Mouse (Mus musculus): Measurements from ENCODE around the gene Ndufa9. TPM values are rescaled to one million over a fixed set of nuclear protein-coding genes. Genes with fewer than 3 reads are reported as not detected.

The Ndufa9 gene
- total and polyA plus RNA-seq, 2 experiments: 132 to 143 TPM

DNA sequence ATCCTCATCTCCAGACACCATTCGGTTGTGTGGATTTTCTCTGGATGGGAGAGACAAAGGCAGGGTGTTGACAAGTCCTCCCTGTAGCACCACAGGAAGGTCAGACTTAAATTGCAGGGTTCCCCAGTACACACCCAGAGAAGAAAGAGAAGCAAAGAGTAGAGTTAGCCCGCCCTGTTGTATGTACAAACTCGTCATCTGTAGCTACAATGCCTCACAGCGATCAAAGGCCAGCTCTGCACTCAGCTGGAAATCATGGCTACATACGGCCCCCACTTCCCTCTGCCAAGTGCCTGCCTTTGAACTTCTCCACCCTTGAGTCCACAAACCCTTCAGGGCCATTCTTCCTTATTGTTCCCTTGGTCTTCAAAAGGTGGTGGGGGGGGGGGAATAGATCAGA is 64.7 kb downstream of the Ndufa9 start:
- no peaks in the 10 kb centered on the region for H3K4me1 ChIP-seq (ENCODE audit: control insufficient read depth, insufficient read depth, low read length)
- no peaks in the 10 kb centered on the region for H3K79me2 ChIP-seq (ENCODE audit: control insufficient read depth, insufficient read depth, low read length)
- H3K4me3 ChIP-seq (ENCODE audit: insufficient read depth, low read depth, low read length): no peak overlapping the region
- no peaks in the 10 kb centered on the region for H3K36me3 ChIP-seq (ENCODE audit: control insufficient read depth, insufficient read depth, low read length)
- TF ChIP-seq POLR2A (IDR thresholded peaks at IDR 0.05; ENCODE audit: extremely low read depth, insufficient read depth, low read length) (no peak), CTCF (IDR thresholded peaks at IDR 0.05; ENCODE audit: low read depth, low read length) (no peak)
- DNase-seq (ENCODE audit: extremely low read depth, low read depth, low spot score): no peak
- no peak overlapping the region for H3K9ac ChIP-seq (ENCODE audit: low read depth, low read length)
- H3K27ac ChIP-seq (replicated peaks; ENCODE audit: insufficient read depth, low read depth, low read length): no peak overlapping the region
- H3K27me3 ChIP-seq (ENCODE audit: control insufficient read depth, insufficient read depth, low read length): no peaks in the 10 kb centered on the region
- 56% methylated on average over 5 of the region's 5 CpGs for WGBS

GRCm38 (mm10) chr6:126783651-126784066 is 65.3 kb downstream of the Ndufa9 start:
- Histone ChIP-seq H3K79me2 (ENCODE audit: control insufficient read depth, insufficient read depth, low read length) (no peaks in the 10 kb centered on the region), H3K36me3 (ENCODE audit: control insufficient read depth, insufficient read depth, low read length) (no peaks in the 10 kb centered on the region), H3K9ac (ENCODE audit: low read depth, low read length) (no peak overlapping the region), H3K27me3 (ENCODE audit: control insufficient read depth, insufficient read depth, low read length) (no peaks in the 10 kb centered on the region), H3K27ac (replicated peaks; ENCODE audit: insufficient read depth, low read depth, low read length) (no peak overlapping the region), H3K4me1 (ENCODE audit: control insufficient read depth, insufficient read depth, low read length) (no peaks in the 10 kb centered on the region), H3K4me3 (ENCODE audit: insufficient read depth, low read depth, low read length) (no peak overlapping the region)
- 50% methylated on average over 10 of the region's 10 CpGs for WGBS
- no peak for DNase-seq (ENCODE audit: extremely low read depth, low read depth, low spot score)
- TF ChIP-seq POLR2A (IDR thresholded peaks at IDR 0.05; ENCODE audit: extremely low read depth, insufficient read depth, low read length) (no peak), CTCF (IDR thresholded peaks at IDR 0.05; ENCODE audit: low read depth, low read length) (no peak)

- Histone ChIP-seq H3K4me1 (ENCODE audit: control insufficient read depth, insufficient read depth, low read length) (no peaks in the 10 kb centered on the region), H3K9ac (ENCODE audit: low read depth, low read length) (no peak overlapping the region), H3K27me3 (ENCODE audit: control insufficient read depth, insufficient read depth, low read length) (no peaks in the 10 kb centered on the region; the same call in 1 of the 2 replicates), H3K36me3 (ENCODE audit: control insufficient read depth, insufficient read depth, low read length) (no peaks in the 10 kb centered on the region), H3K27ac (replicated peaks; ENCODE audit: insufficient read depth, low read depth, low read length) (no peak overlapping the region), H3K4me3 (ENCODE audit: insufficient read depth, low read depth, low read length) (no peak overlapping the region), H3K79me2 (ENCODE audit: control insufficient read depth, insufficient read depth, low read length) (no peaks in the 10 kb centered on the region)
- no peak for TF ChIP-seq CTCF (IDR thresholded peaks at IDR 0.05; ENCODE audit: low read depth, low read length)
- TF ChIP-seq POLR2A (IDR thresholded peaks at IDR 0.05; ENCODE audit: extremely low read depth, insufficient read depth, low read length): no peak
- WGBS: 86% methylated on average over 1 of the region's 1 CpGs
- DNase-seq (ENCODE audit: extremely low read depth, low read depth, low spot score): no peak
Measured at GRCm38 (mm10) chr6:126783056-126783455, 65.9 kb downstream of the Ndufa9 start.

GRCm38 (mm10) chr6:126777889-126778288 is 71.0 kb downstream of the Ndufa9 start:
- Histone ChIP-seq H3K27ac (replicated peaks; ENCODE audit: insufficient read depth, low read depth, low read length) (no peak overlapping the region), H3K79me2 (ENCODE audit: control insufficient read depth, insufficient read depth, low read length) (no peaks in the 10 kb centered on the region), H3K36me3 (ENCODE audit: control insufficient read depth, insufficient read depth, low read length) (no peaks in the 10 kb centered on the region), H3K27me3 (ENCODE audit: control insufficient read depth, insufficient read depth, low read length) (no peaks in the 10 kb centered on the region; the same call in 1 of the 2 replicates), H3K9ac (ENCODE audit: low read depth, low read length) (no peak overlapping the region), H3K4me3 (ENCODE audit: insufficient read depth, low read depth, low read length) (no peak overlapping the region), H3K4me1 (ENCODE audit: control insufficient read depth, insufficient read depth, low read length) (no peaks in the 10 kb centered on the region)
- TF ChIP-seq POLR2A (IDR thresholded peaks at IDR 0.05; ENCODE audit: extremely low read depth, insufficient read depth, low read length) (no peak), CTCF (IDR thresholded peaks at IDR 0.05; ENCODE audit: low read depth, low read length) (no peak)
- WGBS: 30% methylated on average over 6 of the region's 6 CpGs
- DNase-seq (ENCODE audit: extremely low read depth, low read depth, low spot score): no peak

DNA sequence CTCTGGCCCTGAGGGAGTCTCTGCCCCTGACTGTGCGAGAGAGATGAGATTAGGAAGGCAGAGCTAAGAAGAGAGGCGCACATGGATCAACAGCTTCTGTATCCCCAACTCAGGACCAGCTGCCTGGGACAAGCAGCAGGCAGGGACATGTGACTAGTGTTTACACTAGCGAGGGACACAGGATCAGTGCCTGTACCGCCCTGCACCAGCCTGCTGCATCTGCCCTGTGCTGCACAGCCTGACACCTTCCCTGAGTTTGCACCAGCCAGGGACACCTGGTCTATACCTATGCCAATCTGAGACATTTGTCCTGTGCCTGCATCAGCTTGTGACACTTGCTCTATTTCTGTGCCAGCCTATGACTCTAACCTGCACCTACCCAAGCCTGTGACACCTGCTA is 75.1 kb downstream of the Ndufa9 start:
- no peaks in the 10 kb centered on the region; the same call in 1 of the 2 replicates for H3K27me3 ChIP-seq (ENCODE audit: control insufficient read depth, insufficient read depth, low read length)
- peak; percentile 7 for DNase-seq (ENCODE audit: extremely low read depth, low read depth, low spot score)
- no peaks in the 10 kb centered on the region for H3K79me2 ChIP-seq (ENCODE audit: control insufficient read depth, insufficient read depth, low read length)
- no peaks in the 10 kb centered on the region for H3K4me1 ChIP-seq (ENCODE audit: control insufficient read depth, insufficient read depth, low read length)
- H3K27ac ChIP-seq (replicated peaks; ENCODE audit: insufficient read depth, low read depth, low read length): no peak overlapping the region
- no peaks in the 10 kb centered on the region for H3K36me3 ChIP-seq (ENCODE audit: control insufficient read depth, insufficient read depth, low read length)
- WGBS: 33% methylated on average over 4 of the region's 4 CpGs
- H3K9ac ChIP-seq (ENCODE audit: low read depth, low read length): no peak overlapping the region
- no peak overlapping the region for H3K4me3 ChIP-seq (ENCODE audit: insufficient read depth, low read depth, low read length)
- TF ChIP-seq CTCF (IDR thresholded peaks at IDR 0.05; ENCODE audit: low read depth, low read length) (no peak), POLR2A (IDR thresholded peaks at IDR 0.05; ENCODE audit: extremely low read depth, insufficient read depth, low read length) (no peak)

DNA sequence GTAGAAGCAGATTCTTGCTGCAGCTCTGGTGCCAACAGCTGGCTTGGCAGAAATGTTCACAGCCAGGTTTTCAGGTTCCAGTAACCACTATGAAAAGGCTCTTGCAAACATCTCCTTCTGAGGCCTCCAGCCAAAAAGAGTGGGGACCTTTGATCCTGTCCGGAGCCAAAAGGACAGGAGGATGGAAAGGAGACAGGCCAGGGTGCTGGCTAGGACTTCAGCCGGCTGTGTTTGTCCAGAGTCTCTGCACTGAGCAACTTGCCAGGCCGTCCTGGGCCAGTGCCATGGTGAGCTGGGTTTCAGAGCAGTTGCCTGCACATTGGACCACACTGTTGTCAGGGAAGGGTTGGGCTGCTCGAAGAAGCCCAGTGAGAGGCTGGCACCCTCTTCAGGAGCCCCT is 76.6 kb downstream of the Ndufa9 start:
- peak; percentile 81 for DNase-seq (ENCODE audit: extremely low read depth, low read depth, low spot score)

More for the DNA sequence above, 76.6 kb downstream of the Ndufa9 start:
- TF ChIP-seq POLR2A (IDR thresholded peaks at IDR 0.05; ENCODE audit: extremely low read depth, insufficient read depth, low read length) (no peak), CTCF (IDR thresholded peaks at IDR 0.05; ENCODE audit: low read depth, low read length) (no peak)
- Histone ChIP-seq H3K9ac (ENCODE audit: low read depth, low read length) (no peak overlapping the region), H3K27me3 (ENCODE audit: control insufficient read depth, insufficient read depth, low read length) (no peaks in the 10 kb centered on the region), H3K4me3 (ENCODE audit: insufficient read depth, low read depth, low read length) (no peak overlapping the region), H3K4me1 (ENCODE audit: control insufficient read depth, insufficient read depth, low read length) (no peaks in the 10 kb centered on the region), H3K27ac (replicated peaks; ENCODE audit: insufficient read depth, low read depth, low read length) (no peak overlapping the region), H3K36me3 (ENCODE audit: control insufficient read depth, insufficient read depth, low read length) (no peaks in the 10 kb centered on the region), H3K79me2 (ENCODE audit: control insufficient read depth, insufficient read depth, low read length) (no peaks in the 10 kb centered on the region)
- 24% methylated on average over 4 of the region's 4 CpGs for WGBS

Other genes starting within 250 kb of the Ndufa9 start
- gene Kcna1, start 202.8 kb downstream of the Ndufa9 start, total RNA-seq (2014; rRNA removed): 0.07 and 0.09 TPM in 2 replicates
- not detected in 2 replicates for gene Kcna1, start 202.8 kb downstream of the Ndufa9 start, polyA plus RNA-seq (2012; rRNA removed)
- under 0.01 TPM in 1 of 2 replicates, not detected in the other for gene Kcna6, start 108.5 kb downstream of the Ndufa9 start, total RNA-seq (2014; rRNA removed)
- 0.02 TPM in 1 of 2 replicates, not detected in the other for gene Kcna6, start 108.5 kb downstream of the Ndufa9 start, polyA plus RNA-seq (2012; rRNA removed)
- 0.09 TPM in 1 of 2 replicates, not detected in the other for gene Akap3, start 4.0 kb upstream of the Ndufa9 start, total RNA-seq (2014; rRNA removed)
- gene Akap3, start 4.0 kb upstream of the Ndufa9 start, polyA plus RNA-seq (2012; rRNA removed): 0.02 TPM in 1 of 2 replicates, not detected in the other
- gene Dyrk4, start 72.7 kb upstream of the Ndufa9 start, total RNA-seq (2014; rRNA removed): 0.07 TPM in 1 of 2 replicates, not detected in the other
- gene Dyrk4, start 72.7 kb upstream of the Ndufa9 start, polyA plus RNA-seq (2012; rRNA removed): not detected in 2 replicates
- 0.28 and 0.67 TPM in 2 replicates for gene Rad51ap1, start 90.5 kb upstream of the Ndufa9 start, total RNA-seq (2014; rRNA removed)
- gene Rad51ap1, start 90.5 kb upstream of the Ndufa9 start, polyA plus RNA-seq (2012; rRNA removed): 0.12 and 0.20 TPM in 2 replicates
- gene D6Wsu163e, start 90.8 kb upstream of the Ndufa9 start, total RNA-seq (2014; rRNA removed): 9.7 and 13.9 TPM in 2 replicates
- 2.6 and 2.7 TPM in 2 replicates for gene D6Wsu163e, start 90.8 kb upstream of the Ndufa9 start, polyA plus RNA-seq (2012; rRNA removed)
- gene Fgf6, start 166.4 kb upstream of the Ndufa9 start, total RNA-seq (2014; rRNA removed): not detected in 2 replicates
- gene Fgf6, start 166.4 kb upstream of the Ndufa9 start, polyA plus RNA-seq (2012; rRNA removed): not detected in 2 replicates
- gene Fgf23, start 223.8 kb upstream of the Ndufa9 start, total RNA-seq (2014; rRNA removed): not detected in 2 replicates
- not detected in 2 replicates for gene Fgf23, start 223.8 kb upstream of the Ndufa9 start, polyA plus RNA-seq (2012; rRNA removed)